Mouse (Mus musculus): ENCODE measurements around the gene Tmem190.

Gene Tmem190

GRCm38 (mm10) chr7:4782759-4783158 is at the start of gene Tmem190, which contains the start of gene Il11:
TSS of gene Tmem190 (plus strand) at chr7:4782937.
TSS of gene Il11 (minus strand) at chr7:4782859.
- DNase-seq (ENCODE audit: extremely low spot score), result no peak

- no peak for DNase-seq (ENCODE audit: extremely low spot score)
Measured at GRCm38 (mm10) chr7:4732968-4733392, 49.8 kb upstream of the Tmem190 start.

- no peak for DNase-seq (ENCODE audit: extremely low spot score)
Measured at GRCm38 (mm10) chr7:4739041-4739543, 43.6 kb upstream of the Tmem190 start.

- peak; percentile 96 for DNase-seq (ENCODE audit: extremely low spot score)
Measured at GRCm38 (mm10) chr7:4739544-4740275, 43.0 kb upstream of the Tmem190 start, which contains the start of gene Kmt5c. TSS of gene Kmt5c (plus strand) at chr7:4740115.

GRCm38 (mm10) chr7:4740309-4740727 is 42.4 kb upstream of the Tmem190 start:
- DNase-seq (ENCODE audit: extremely low spot score), result no peak

- peak; percentile 69 for DNase-seq (ENCODE audit: extremely low spot score)
Measured at GRCm38 (mm10) chr7:4741151-4741550, 41.6 kb upstream of the Tmem190 start.

GRCm38 (mm10) chr7:4741672-4742481 is 40.9 kb upstream of the Tmem190 start:
- no peak for DNase-seq (ENCODE audit: extremely low spot score)

- DNase-seq (ENCODE audit: extremely low spot score), result no peak
Measured at GRCm38 (mm10) chr7:4742482-4742819, 40.3 kb upstream of the Tmem190 start.

- no peak for DNase-seq (ENCODE audit: extremely low spot score)
Measured at GRCm38 (mm10) chr7:4743354-4743753, 39.4 kb upstream of the Tmem190 start.

GRCm38 (mm10) chr7:4744886-4745285 is 37.9 kb upstream of the Tmem190 start:
- DNase-seq (ENCODE audit: extremely low spot score), result no peak

GRCm38 (mm10) chr7:4746326-4746980 is 36.3 kb upstream of the Tmem190 start:
- no peak for DNase-seq (ENCODE audit: extremely low spot score)

- no peak for DNase-seq (ENCODE audit: extremely low spot score)
Measured at GRCm38 (mm10) chr7:4747156-4747899, 35.4 kb upstream of the Tmem190 start.

GRCm38 (mm10) chr7:4748321-4748720 is 34.4 kb upstream of the Tmem190 start:
- no peak for DNase-seq (ENCODE audit: extremely low spot score)

- no peak for DNase-seq (ENCODE audit: extremely low spot score)
Measured at GRCm38 (mm10) chr7:4749169-4749568, 33.6 kb upstream of the Tmem190 start.

GRCm38 (mm10) chr7:4751971-4752820 is 30.5 kb upstream of the Tmem190 start:
- peak; percentile 80 for DNase-seq (ENCODE audit: extremely low spot score)

GRCm38 (mm10) chr7:4752821-4753570 is 29.7 kb upstream of the Tmem190 start, which contains the start of gene Cox6b2:
TSS of gene Cox6b2 (minus strand) at chr7:4753094.
- DNase-seq (ENCODE audit: extremely low spot score), result peak; percentile 90

- no peak for DNase-seq (ENCODE audit: extremely low spot score)
Measured at GRCm38 (mm10) chr7:4759670-4760069, 23.1 kb upstream of the Tmem190 start.

- DNase-seq (ENCODE audit: extremely low spot score), result no peak
Measured at GRCm38 (mm10) chr7:4764946-4765710, 17.6 kb upstream of the Tmem190 start.

- DNase-seq (ENCODE audit: extremely low spot score), result no peak
Measured at GRCm38 (mm10) chr7:4771202-4771601, 11.5 kb upstream of the Tmem190 start, which contains the start of gene Fam71e2. TSS of gene Fam71e2 (minus strand) at chr7:4771302.
